Mouse (Mus musculus): ENCODE results near the gene Tgif2. TPM values are rescaled to one million over a fixed set of nuclear protein-coding genes. Genes with fewer than 3 reads are reported as not detected.

Gene Tgif2
- total and polyA plus RNA-seq, 2 experiments from 2014 or later = 8.2 to 10.8 TPM

- Histone ChIP-seq H3K4me2 (ENCODE audit: low read depth, low read length, poor library complexity, severe bottlenecking) (peak overlapping the region; percentile 100), H3K9me3 (ENCODE audit: low read length) (no peaks in the 10 kb centered on the region), H3K27ac (ENCODE audit: low read depth, low read length) (0 out of 2 replicates have a peak overlapping the region, but pooled peaks have one; percentile 47), H3K27me3 (ENCODE audit: insufficient read depth, low read length) (peaks cover 22% of the 10 kb centered on the region), H3K4me1 (ENCODE audit: insufficient read depth, low read length) (peaks cover 7% of the 10 kb centered on the region; the same call in 1 of the 2 replicates), H3K4me3 (ENCODE audit: low read depth, low read length) (peak overlapping the region; percentile 57), H3K36me3 (ENCODE audit: insufficient read depth, low read length) (no peaks in the 10 kb centered on the region), H3K9ac (replicated peaks; ENCODE audit: low read length, poor library complexity, severe bottlenecking) (no peak overlapping the region)
- ATAC-seq (ENCODE audit: low FRiP score) (peak; percentile 18; the same call in 1 of the 2 replicates), DNase-seq (ENCODE audit: low spot score) (peak; percentile 44)
- TF ChIP-seq CTCF (IDR thresholded peaks at IDR 0.05) = no peak
- WGBS = 1% methylated on average over 40 of the region's 42 CpGs
Observed at GRCm38 (mm10) chr2:156841028-156841840, 1.4 kb downstream of the Tgif2 start.

- Histone ChIP-seq H3K27me3 (ENCODE audit: insufficient read depth, low read length) (peaks cover 22% of the 10 kb centered on the region), H3K36me3 (ENCODE audit: insufficient read depth, low read length) (no peaks in the 10 kb centered on the region), H3K4me3 (ENCODE audit: low read depth, low read length) (peak overlapping the region; percentile 57; the same call in 1 of the 2 replicates), H3K4me1 (ENCODE audit: insufficient read depth, low read length) (peaks cover 7% of the 10 kb centered on the region; the same call in 1 of the 2 replicates), H3K27ac (ENCODE audit: low read depth, low read length) (0 out of 2 replicates have a peak overlapping the region, but pooled peaks have one; percentile 2), H3K4me2 (ENCODE audit: low read depth, low read length, poor library complexity, severe bottlenecking) (peak overlapping the region; percentile 100), H3K9me3 (ENCODE audit: low read length) (no peaks in the 10 kb centered on the region), H3K9ac (replicated peaks; ENCODE audit: low read length, poor library complexity, severe bottlenecking) (no peak overlapping the region)
- 13% methylated on average over 20 of the region's 20 CpGs for WGBS
- TF ChIP-seq CTCF (IDR thresholded peaks at IDR 0.05) = no peak
- no peak for ATAC-seq (ENCODE audit: low FRiP score)
- peak; percentile 76 for DNase-seq (ENCODE audit: low spot score)
Observed at GRCm38 (mm10) chr2:156841841-156842706, 2.3 kb downstream of the Tgif2 start.

GRCm38 (mm10) chr2:156842711-156843110 lies 2.9 kb downstream of the Tgif2 start:
- Histone ChIP-seq H3K9me3 (ENCODE audit: low read length) (no peaks in the 10 kb centered on the region), H3K36me3 (ENCODE audit: insufficient read depth, low read length) (no peaks in the 10 kb centered on the region), H3K4me2 (ENCODE audit: low read depth, low read length, poor library complexity, severe bottlenecking) (0 out of 2 replicates have a peak overlapping the region, but pooled peaks have one; percentile 9), H3K4me1 (ENCODE audit: insufficient read depth, low read length) (peaks cover 7% of the 10 kb centered on the region; the same call in 1 of the 2 replicates), H3K4me3 (ENCODE audit: low read depth, low read length) (no peak overlapping the region), H3K9ac (replicated peaks; ENCODE audit: low read length, poor library complexity, severe bottlenecking) (no peak overlapping the region), H3K27ac (ENCODE audit: low read depth, low read length) (no peak overlapping the region), H3K27me3 (ENCODE audit: insufficient read depth, low read length) (peaks cover 22% of the 10 kb centered on the region)
- no peak for ATAC-seq (ENCODE audit: low FRiP score)
- no peak for TF ChIP-seq CTCF (IDR thresholded peaks at IDR 0.05)
- no peak for DNase-seq (ENCODE audit: low spot score)
- WGBS = 32% methylated on average over 11 of the region's 11 CpGs

- Histone ChIP-seq H3K36me3 (ENCODE audit: insufficient read depth, low read length) (no peaks in the 10 kb centered on the region), H3K4me1 (ENCODE audit: insufficient read depth, low read length) (peaks cover 9% of the 10 kb centered on the region; the same call in 1 of the 2 replicates), H3K4me2 (ENCODE audit: low read depth, low read length, poor library complexity, severe bottlenecking) (no peak overlapping the region), H3K9ac (replicated peaks; ENCODE audit: low read length, poor library complexity, severe bottlenecking) (no peak overlapping the region), H3K4me3 (ENCODE audit: low read depth, low read length) (no peak overlapping the region), H3K27ac (ENCODE audit: low read depth, low read length) (no peak overlapping the region), H3K27me3 (ENCODE audit: insufficient read depth, low read length) (peaks cover 22% of the 10 kb centered on the region), H3K9me3 (ENCODE audit: low read length) (no peaks in the 10 kb centered on the region)
- TF ChIP-seq CTCF (IDR thresholded peaks at IDR 0.05) = no peak
- 77% methylated on average over 10 of the region's 10 CpGs for whole genome bisulfite sequencing
- DNase-seq (ENCODE audit: low spot score) = no peak
- ATAC-seq (ENCODE audit: low FRiP score) = no peak
Observed at GRCm38 (mm10) chr2:156843331-156843730, 3.5 kb downstream of the Tgif2 start.

GRCm38 (mm10) chr2:156844715-156845114 lies 4.9 kb downstream of the Tgif2 start:
- H3K27ac ChIP-seq (ENCODE audit: low read depth, low read length) = no peak overlapping the region
- peak; percentile 15 for DNase-seq (ENCODE audit: low spot score)
- no peak overlapping the region for H3K4me2 ChIP-seq (ENCODE audit: low read depth, low read length, poor library complexity, severe bottlenecking)
- H3K27me3 ChIP-seq (ENCODE audit: insufficient read depth, low read length) = peaks cover 22% of the 10 kb centered on the region
- no peak overlapping the region for H3K4me3 ChIP-seq (ENCODE audit: low read depth, low read length)
- H3K9me3 ChIP-seq (ENCODE audit: low read length) = no peaks in the 10 kb centered on the region
- H3K4me1 ChIP-seq (ENCODE audit: insufficient read depth, low read length) = peaks cover 9% of the 10 kb centered on the region; the same call in 1 of the 2 replicates
- WGBS = 47% methylated on average over 10 of the region's 10 CpGs
- H3K36me3 ChIP-seq (ENCODE audit: insufficient read depth, low read length) = no peaks in the 10 kb centered on the region
- TF ChIP-seq CTCF (IDR thresholded peaks at IDR 0.05) = no peak
- H3K9ac ChIP-seq (replicated peaks; ENCODE audit: low read length, poor library complexity, severe bottlenecking) = no peak overlapping the region
- ATAC-seq (ENCODE audit: low FRiP score) = no peak
